Mouse (Mus musculus) spleen, adult 12 weeks (tissue): ENCODE measurements around the gene Erbin.

Experiments used
- DNase-seq: peaks from one replicate; pipeline ENCODE4 v3.0.0; 2022; ENCODE audit warnings: low spot score

The Erbin gene

GRCm38 (mm10) chr13:103807464-103807863, 112.8 kb downstream of the Erbin start:
- DNase-seq: no peak

GRCm38 (mm10) chr13:103806210-103806851, 114.0 kb downstream of the Erbin start:
- no peak for DNase-seq

- no peak for DNase-seq
These were observed 116.6 kb downstream of the Erbin start for GRCm38 (mm10) chr13:103803721-103804120.

GRCm38 (mm10) chr13:103801021-103801420, 119.3 kb downstream of the Erbin start:
- DNase-seq: no peak

- DNase-seq: no peak
These were observed 125.4 kb downstream of the Erbin start for GRCm38 (mm10) chr13:103794688-103795543.

GRCm38 (mm10) chr13:103779922-103780585, 140.3 kb downstream of the Erbin start:
- DNase-seq: no peak

- DNase-seq: no peak
These were observed 143.2 kb downstream of the Erbin start for GRCm38 (mm10) chr13:103777126-103777525.

GRCm38 (mm10) chr13:103774119-103774757, 146.1 kb downstream of the Erbin start, which contains the start of gene Srek1:
Srek1 (minus strand) TSS chr13:103774608.
- DNase-seq: peak; percentile 86

GRCm38 (mm10) chr13:103773407-103774118, 146.8 kb downstream of the Erbin start:
- no peak for DNase-seq

- DNase-seq: no peak
These were observed 147.4 kb downstream of the Erbin start for GRCm38 (mm10) chr13:103772917-103773316.

- no peak for DNase-seq
These were observed 149.5 kb downstream of the Erbin start for GRCm38 (mm10) chr13:103770821-103771220.
